Mouse (Mus musculus): Measurements from ENCODE around the gene Mobp.
"Not testable (repeated sequence)": the region's sequence is repeated elsewhere in the genome, so short reads cannot be mapped to it uniquely, and the experiment has no call there.

Gene Mobp

GRCm38 (mm10) chr9:120149222-120149828 lies at the start of gene Mobp:
TSS of gene Mobp (plus strand) at chr9:120149707.
- DNase-seq: no peak

GRCm38 (mm10) chr9:120101165-120101564 lies 48.3 kb upstream of the Mobp start:
- no peak for DNase-seq

- not testable (repeated sequence) for DNase-seq
Observed at GRCm38 (mm10) chr9:120108953-120109352, 40.6 kb upstream of the Mobp start.

- peak; percentile 97 for DNase-seq
Observed at GRCm38 (mm10) chr9:120110211-120111018, 39.1 kb upstream of the Mobp start, which contains the start of gene Slc25a38. TSS of gene Slc25a38 (plus strand) at chr9:120110374.

- DNase-seq: no peak
Observed at GRCm38 (mm10) chr9:120111156-120111945, 38.2 kb upstream of the Mobp start.

DNA sequence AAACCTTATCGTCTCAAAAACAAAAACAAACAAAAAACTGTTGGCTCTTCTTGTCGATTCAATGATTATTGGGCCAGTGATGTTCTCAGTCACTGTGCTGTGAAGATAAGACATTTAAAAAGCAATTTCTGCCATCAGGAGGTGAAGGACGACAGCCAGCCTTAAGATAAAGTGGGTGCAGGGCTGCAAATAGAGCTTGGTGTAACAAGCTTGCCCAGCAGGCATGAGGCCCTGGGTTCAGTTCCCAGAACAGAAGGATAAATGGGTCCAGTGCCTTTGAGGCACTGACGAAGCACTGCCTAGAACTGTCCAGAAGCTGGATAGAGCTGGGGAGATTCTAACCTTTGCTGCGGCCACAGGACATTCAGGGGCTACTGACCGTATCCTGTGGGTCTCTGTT lies 37.0 kb upstream of the Mobp start:
- no peak for DNase-seq

GRCm38 (mm10) chr9:120113456-120113855 lies 36.1 kb upstream of the Mobp start:
- DNase-seq: no peak

DNA sequence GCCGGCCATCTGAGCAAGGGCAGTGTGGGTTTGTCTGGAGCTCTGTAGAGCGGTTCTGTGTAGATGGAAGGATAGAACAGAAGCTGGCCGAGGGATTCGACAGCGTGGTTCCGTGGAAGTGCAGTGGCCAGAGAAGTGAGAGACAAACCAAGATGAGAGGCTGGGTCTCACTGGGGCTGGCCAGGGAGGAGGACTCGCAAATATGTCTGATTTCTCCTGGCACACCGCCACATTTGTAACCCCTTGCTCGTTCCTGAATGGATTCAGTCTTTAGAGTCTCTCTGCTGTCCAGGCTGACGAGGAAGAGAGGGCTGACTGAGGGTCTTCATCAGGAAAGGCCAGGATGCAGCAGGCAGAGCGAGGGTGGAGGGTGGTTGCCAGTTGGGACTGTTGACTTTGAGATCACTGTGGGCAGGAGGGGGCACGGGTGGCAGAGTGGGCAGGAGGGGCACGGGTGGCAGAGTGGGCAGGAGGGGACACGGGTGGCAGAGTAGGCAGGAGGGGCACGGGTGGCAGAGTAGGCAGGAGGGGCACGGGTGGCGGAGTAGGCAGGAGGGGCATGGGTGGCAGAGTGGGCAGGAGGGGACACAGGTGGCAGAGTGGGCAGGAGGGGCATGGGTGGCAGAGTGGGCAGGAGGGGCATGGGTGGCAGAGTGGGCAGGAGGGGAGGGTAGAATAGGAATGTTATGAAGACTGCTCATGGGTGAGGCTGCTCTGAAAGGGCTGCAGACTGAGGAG lies 35.3 kb upstream of the Mobp start:
- no peak for DNase-seq

GRCm38 (mm10) chr9:120114789-120115151 lies 34.7 kb upstream of the Mobp start:
- no peak for DNase-seq

DNA sequence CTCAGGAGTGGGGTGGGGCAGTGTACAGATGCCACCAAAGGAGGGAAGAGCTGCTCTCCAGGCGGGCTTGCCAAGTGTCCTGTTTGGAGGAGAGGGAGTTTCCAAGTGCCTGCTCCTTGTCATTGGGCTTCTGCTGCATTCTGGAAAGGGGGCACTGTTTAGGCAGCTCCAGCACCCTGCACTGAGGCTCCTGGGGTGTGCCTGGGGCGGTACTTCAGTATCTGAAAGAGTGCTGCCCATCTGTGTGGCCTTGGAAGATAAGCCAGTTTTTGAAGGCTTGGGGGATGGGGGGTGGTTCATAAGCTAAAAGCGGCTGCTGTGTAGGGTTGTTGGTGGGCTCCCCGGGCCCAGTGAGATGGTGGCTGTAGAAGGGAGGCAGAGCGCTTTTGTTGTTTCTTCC lies 33.9 kb upstream of the Mobp start:
- DNase-seq: no peak

DNA sequence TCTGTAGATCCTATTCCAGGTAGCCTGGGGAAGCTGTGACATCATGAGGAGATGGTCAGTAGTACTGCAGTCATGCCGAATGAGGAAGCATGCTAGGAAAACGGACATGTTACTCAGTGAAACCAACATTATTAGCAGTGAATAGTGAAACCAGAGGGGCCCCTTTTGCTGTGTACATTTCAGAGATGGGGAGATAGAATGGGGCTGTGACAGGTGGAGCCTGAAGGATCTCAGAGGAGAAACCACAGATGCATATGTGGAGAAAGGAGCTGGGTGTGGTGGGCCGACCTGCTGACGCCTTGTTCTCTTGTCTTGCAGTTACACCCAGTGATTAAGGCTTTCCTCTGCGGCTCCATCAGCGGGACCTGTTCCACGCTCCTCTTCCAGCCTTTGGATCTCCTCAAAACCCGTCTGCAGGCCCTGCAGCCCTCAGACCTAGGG lies 33.3 kb upstream of the Mobp start:
- DNase-seq: no peak

- DNase-seq: no peak
Observed at GRCm38 (mm10) chr9:120118212-120118611, 31.3 kb upstream of the Mobp start.

- no peak for DNase-seq
Observed at GRCm38 (mm10) chr9:120120503-120120902, 29.0 kb upstream of the Mobp start.

- DNase-seq: no peak
Observed at GRCm38 (mm10) chr9:120126868-120127267, 22.6 kb upstream of the Mobp start.

DNA sequence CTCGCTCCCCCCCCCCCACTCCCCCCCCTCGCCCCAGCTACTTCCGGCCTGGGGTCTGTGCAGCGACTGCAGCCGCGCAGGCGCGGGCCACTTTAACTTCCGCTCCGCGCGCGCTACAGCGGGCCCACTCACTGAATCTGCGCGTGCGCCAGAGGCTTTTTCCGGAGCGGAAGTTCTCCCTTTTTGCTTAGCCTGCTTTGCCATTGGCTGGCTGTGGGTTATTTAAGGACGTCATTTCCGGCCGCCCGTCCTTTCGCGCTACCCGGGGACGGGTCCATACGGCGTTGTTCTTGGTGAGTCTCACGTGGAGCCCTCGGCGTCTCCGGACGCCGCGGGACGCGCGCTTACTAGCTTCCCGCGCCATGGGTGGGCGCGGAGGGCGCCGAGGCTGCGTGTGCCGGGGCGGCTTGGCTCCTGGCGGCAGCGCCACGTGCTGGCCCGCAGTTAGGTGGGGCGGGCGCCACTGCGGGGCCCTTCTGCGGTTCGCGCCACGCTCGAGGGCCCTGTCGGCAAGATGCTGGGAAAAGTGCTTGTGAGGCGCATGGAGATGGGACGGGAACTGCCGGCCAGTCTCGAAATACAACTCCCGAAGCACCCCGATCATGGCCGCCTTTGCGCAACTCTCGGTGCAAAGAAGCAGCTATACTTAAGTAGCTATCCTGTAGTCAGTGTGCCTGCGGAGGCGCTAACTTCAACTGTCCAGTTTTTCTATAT lies 21.8 kb upstream of the Mobp start, which contains the start of gene Rpsa:
Rpsa (plus strand) TSS at position 152 of the 714 bp plus-strand sequence.
- peak; percentile 98 for DNase-seq

GRCm38 (mm10) chr9:120129276-120129675 lies 20.2 kb upstream of the Mobp start:
- no peak for DNase-seq

DNA sequence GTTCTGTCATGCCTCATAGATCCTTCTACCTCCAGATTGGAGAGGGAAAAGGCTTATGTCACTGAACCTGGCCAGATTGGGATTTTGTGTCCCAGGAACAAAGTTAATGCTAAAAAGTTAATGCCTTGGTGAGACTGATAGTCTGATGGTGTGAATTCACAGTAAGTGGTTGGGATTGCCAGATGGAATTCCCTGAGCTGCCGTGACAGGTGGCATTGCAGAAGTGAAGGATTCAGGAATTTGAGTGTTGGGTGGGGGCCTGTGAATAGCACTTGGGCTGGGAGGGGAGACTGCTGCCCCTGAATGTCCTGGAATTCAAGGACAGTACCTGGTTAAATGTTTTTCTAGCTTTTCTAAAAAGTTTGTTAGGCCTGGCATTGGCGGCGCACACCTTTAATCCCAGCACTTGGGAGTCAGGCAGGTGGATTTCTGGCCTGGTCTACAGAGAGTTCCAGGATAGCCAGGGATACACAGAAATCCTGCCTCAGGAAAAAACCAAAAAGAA lies 17.7 kb upstream of the Mobp start:
- no peak for DNase-seq

DNA sequence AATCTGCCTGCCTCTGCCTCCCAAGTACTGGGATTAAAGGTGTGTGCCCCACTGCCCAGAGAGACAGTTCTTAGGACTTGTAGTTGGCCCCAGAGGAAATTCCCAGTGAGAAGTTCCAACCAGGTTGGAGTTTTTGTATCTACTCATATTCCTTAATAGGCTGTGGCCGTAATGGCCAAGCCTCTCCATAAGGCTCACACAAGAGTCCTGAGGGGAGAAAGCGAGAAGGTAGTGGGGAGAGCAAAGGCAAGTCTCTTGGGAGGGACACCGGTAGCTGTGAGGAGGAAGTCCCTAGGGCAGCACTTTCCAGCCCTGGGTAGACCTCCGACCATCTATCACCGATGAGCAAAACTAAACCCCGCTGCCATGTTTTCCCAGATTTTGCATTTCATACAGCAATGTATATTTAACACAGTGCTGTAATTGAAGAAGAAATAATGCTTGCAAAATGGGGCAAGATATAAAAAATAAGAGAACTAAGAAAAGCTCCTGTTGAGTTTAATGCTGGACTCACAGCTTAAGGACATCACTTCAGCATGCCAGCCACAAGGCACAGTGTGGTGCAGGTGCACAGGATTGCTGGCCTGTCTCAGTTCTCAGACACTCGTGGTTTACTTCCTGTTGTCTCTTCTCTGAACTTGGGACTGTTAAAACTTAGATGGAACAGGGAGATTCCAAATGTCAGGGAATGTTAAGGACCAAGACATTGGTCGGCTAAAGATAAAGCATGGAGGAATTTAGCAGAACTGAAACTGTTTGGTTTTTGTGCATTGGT lies 16.3 kb upstream of the Mobp start:
- no peak for DNase-seq

- no peak for DNase-seq
Observed at GRCm38 (mm10) chr9:120133755-120134475, 15.6 kb upstream of the Mobp start.

DNA sequence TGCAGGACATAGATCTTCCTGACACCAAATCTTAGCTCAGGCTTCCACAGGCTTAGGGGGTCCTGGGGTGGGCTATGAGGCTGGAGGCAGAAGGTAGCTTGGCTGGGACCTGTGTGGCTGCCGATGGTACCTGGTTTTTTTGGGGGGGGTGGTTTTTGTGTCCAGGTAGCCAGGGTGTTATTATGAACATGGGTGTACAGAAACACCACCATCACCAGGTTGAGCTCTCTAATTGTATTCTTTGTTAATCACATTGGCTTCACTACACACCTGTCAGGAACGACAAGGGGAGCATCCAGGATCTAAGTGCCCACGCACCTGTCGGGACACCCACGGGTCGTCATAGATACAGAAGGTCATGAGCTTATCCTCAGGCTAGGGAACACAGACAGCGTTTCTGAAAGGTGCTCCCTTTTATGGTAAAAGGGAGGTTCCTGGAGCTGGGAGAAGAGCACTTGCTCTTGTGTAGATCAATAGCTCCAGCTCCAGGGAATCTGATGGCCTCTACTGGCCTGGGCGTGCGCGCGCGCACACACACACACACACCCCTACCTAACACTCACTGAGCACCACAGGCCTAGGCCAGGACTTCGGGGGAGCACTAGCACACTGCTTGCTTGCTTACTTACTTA lies 14.9 kb upstream of the Mobp start:
- DNase-seq: no peak
